Comparison of ENCODE assay signal across 5 mouse cellular contexts in the genomic region with DNA sequence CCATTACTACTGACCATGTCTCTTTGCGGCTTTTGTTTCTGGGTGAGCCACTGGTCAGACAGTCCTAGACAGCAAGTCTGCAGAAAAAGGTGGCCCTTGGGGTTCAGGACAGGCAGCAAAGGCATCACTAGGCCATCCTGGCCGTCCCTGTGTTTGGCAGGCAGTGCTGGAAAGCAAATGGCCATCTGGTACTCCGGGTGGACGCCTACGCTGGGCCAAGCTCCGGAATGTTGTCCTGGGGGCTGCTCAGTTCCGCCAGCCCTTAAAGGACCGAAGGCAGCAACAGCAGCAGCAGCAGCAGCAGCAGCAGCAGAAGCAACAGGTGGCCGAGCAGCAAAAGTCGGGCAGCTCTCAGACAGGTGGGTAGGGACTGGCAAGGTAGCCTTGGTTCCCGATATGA.
"Had no signal": no experiment of that assay in that cellular context is flagged by ENCODE, and none has a peak within 500 bp of the region (broad histone marks: within the 10 kb centered on the region; RNA-seq: fewer than 3 reads in every experiment).

No protein-coding gene starts in this region.

- DNase-seq: kidney, postnatal 14 days; left cerebral cortex, postnatal 4 days; spleen, adult 18-20 months; thymus, adult 18-20 months; thymus, postnatal 14 days had no signal
